Mouse (Mus musculus): ENCODE results near the gene Entpd6. TPM values are rescaled to one million over a fixed set of nuclear protein-coding genes. Genes with fewer than 3 reads are reported as not detected.

The Entpd6 gene
- polyA plus RNA-seq, 1 experiment from 2014 or later = 12.6 TPM

DNA sequence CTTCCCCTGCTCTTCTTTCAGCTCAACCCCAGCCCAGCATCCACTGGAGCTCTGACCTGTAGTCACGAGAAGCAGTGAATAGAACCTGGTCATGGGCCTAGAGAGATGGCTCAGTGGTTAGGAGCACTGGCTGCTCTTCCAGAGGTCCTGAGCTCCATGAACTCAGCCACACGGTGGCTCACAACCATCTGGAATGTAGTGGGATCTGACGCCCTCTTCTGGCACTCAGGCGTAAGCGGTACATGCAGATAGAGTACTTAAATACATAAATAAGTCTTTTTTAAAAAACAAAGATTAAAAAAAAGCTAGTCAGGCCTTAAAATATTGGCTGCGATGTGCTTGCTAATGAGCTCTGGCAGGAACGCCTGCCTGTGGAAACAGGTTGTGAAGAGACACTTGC lies 12.6 kb downstream of the Entpd6 start:
- no peak for ATAC-seq (ENCODE audit: insufficient read depth)
- Histone ChIP-seq H3K4me2 (no peak overlapping the region), H3K36me3 (replicated peaks) (peaks cover 27% of the 10 kb centered on the region), H3K27me3 (no peaks in the 10 kb centered on the region), H3K9ac (no peak overlapping the region), H3K4me1 (replicated peaks) (no peaks in the 10 kb centered on the region), H3K9me3 (replicated peaks) (no peaks in the 10 kb centered on the region), H3K27ac (replicated peaks) (no peak overlapping the region), H3K4me3 (replicated peaks) (no peak overlapping the region)
- 68% methylated on average over 7 of the region's 7 CpGs for WGBS (ENCODE audit: insufficient replicate concordance)

DNA sequence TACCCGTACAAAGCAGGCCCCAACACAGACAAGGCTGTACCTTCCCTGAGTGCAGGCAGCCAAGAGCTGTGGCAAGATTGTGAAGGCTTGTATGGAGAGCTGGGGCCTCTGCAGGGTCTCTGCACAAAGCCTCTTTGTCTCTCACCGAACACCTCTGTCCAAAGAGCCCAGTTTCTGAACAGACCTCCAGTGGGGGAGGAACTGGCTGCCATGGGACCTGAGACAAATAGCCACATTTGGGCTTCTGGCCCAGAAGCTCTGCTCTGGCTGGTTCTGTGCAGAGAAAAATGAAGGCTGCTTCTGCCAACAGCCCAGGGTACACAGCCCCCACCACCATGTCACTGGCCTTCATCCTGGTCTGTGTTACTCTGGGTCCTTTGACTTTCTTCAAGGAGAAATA lies 16.8 kb downstream of the Entpd6 start:
- H3K4me1 ChIP-seq (replicated peaks) = no peaks in the 10 kb centered on the region; the same call in none of the 2 replicates
- H3K4me3 ChIP-seq (replicated peaks) = no peak overlapping the region
- H3K27me3 ChIP-seq = no peaks in the 10 kb centered on the region
- no peak for ATAC-seq (ENCODE audit: insufficient read depth)
- 70% methylated on average over 2 of the region's 2 CpGs for WGBS (ENCODE audit: insufficient replicate concordance)
- no peaks in the 10 kb centered on the region for H3K9me3 ChIP-seq (replicated peaks)
- peaks cover 12% of the 10 kb centered on the region; the same call in 1 of the 2 replicates for H3K36me3 ChIP-seq (replicated peaks)
- H3K4me2 ChIP-seq = no peak overlapping the region
- H3K27ac ChIP-seq (replicated peaks) = no peak overlapping the region
- no peak overlapping the region for H3K9ac ChIP-seq

DNA sequence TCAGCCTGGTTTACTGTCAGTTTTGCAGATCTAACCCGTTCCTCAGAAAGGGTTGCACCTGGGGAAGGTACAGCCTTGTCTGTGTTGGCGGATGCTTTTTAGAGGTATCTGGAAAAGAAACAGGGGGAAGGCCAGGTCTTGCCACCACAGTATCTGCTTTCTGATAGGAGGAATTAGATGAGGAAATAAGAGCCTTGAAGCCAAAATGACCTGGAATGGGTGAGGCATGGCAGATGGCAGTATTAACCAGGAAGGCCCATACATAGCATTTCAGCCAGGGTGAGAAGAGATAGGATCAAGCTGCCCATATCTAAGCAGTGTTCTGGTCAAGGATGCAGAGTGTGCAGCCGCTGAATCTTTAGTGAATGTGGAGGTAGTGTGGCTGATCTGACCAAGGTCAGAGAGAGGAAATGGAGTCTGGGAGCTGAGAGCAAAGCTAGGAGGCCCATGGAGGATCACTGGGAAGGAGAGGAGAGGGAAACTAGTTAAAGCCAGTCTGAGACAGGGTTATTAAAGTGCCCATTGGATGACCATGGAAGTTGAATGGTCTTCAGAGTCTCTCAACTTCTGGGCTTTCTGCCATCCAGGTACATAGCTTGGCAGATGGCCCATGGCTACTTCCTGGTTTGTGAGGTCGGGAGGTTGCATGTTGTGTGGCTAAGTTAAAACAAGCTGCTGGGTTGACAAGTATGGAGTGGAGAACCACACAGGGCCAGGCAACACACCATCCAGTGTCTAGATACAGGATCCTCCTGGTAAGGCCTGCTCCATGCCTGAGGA lies 17.4 kb downstream of the Entpd6 start:
- Histone ChIP-seq H3K4me1 (replicated peaks) (no peaks in the 10 kb centered on the region; the same call in none of the 2 replicates), H3K27me3 (no peaks in the 10 kb centered on the region), H3K4me3 (replicated peaks) (no peak overlapping the region), H3K27ac (replicated peaks) (no peak overlapping the region), H3K36me3 (replicated peaks) (0 out of 2 replicates have a peak, but pooled peaks cover 5% of the 10 kb centered on the region), H3K9ac (no peak overlapping the region), H3K4me2 (no peak overlapping the region), H3K9me3 (replicated peaks) (no peaks in the 10 kb centered on the region)
- no peak for ATAC-seq (ENCODE audit: insufficient read depth)
- WGBS (ENCODE audit: insufficient replicate concordance) = 63% methylated on average over 4 of the region's 4 CpGs

DNA sequence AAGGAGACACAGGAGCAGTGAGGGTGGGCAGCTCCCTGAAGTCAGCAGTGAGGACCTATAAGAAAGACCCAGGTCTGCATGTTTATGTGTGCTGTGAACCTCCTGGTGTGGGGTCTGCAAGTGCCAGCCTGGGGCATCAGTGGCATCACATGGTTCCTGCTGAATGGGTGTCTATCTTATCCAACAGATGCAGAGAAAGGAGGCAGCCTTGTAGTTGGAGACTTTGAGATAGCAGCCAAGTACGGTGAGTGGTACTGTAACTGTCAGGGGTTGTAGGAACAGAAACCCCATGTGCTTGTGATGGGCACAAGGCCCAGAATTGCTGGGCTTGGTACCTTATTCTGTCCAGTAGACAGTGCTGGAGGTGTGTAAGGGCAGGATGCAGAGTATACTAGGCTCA lies 19.8 kb downstream of the Entpd6 start:
- no peaks in the 10 kb centered on the region for H3K27me3 ChIP-seq
- no peak overlapping the region for H3K4me2 ChIP-seq
- no peak overlapping the region for H3K9ac ChIP-seq
- H3K27ac ChIP-seq (replicated peaks) = no peak overlapping the region
- H3K4me1 ChIP-seq (replicated peaks) = no peaks in the 10 kb centered on the region; the same call in none of the 2 replicates
- ATAC-seq (ENCODE audit: insufficient read depth) = no peak
- 30% methylated on average over 1 of the region's 1 CpGs for WGBS (ENCODE audit: insufficient replicate concordance)
- no peaks in the 10 kb centered on the region for H3K9me3 ChIP-seq (replicated peaks)
- H3K36me3 ChIP-seq (replicated peaks) = 0 out of 2 replicates have a peak, but pooled peaks cover 4% of the 10 kb centered on the region
- no peak overlapping the region for H3K4me3 ChIP-seq (replicated peaks)

DNA sequence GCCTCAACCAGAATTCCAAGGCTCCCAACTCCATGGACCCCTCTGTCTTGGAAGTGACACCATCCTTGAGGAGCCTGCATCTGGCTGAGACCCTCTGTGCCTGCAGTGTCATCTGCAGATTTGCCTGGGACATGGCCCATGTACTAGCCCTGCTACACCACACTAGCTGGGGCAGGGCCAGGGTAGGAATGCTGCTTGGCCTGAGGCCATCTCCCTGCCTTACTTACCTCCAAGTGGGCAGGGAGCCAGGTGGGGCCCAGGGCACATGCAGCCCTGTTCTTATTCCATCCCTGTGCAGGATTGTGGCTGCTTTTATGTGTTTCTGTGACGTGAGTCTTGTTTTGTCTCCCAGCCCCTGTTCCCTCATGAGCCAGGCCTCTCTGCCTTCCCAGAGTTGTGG lies 21.9 kb downstream of the Entpd6 start:
- no peak; the same call in 1 of the 2 replicates for ATAC-seq (ENCODE audit: insufficient read depth)
- Histone ChIP-seq H3K27ac (replicated peaks) (no peak overlapping the region), H3K4me1 (replicated peaks) (no peaks in the 10 kb centered on the region; the same call in none of the 2 replicates), H3K9me3 (replicated peaks) (no peaks in the 10 kb centered on the region), H3K4me2 (no peak overlapping the region), H3K36me3 (replicated peaks) (0 out of 2 replicates have a peak, but pooled peaks cover 4% of the 10 kb centered on the region), H3K9ac (no peak overlapping the region), H3K27me3 (no peaks in the 10 kb centered on the region), H3K4me3 (replicated peaks) (no peak overlapping the region)
- 67% methylated on average over 1 of the region's 1 CpGs for WGBS (ENCODE audit: insufficient replicate concordance)

DNA sequence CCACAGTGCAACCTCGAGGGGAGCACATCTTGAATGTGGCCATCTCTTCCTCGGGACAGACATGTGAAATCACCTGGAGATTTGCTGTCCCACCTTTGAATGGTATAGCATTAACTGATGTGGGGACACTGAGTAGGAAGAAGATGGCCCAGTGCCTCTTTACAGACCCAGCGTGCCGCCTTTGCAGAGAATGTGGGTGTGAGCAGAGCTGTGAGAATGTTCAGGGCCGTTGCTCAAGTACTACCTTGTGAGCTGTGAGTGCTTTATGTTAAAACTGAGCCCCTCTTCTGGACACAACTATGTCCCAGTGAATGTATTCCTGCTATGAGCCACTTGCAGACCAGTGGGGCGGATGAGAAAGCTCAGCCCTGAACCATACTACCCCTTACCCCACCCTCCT lies 22.3 kb downstream of the Entpd6 start:
- WGBS (ENCODE audit: insufficient replicate concordance) = 63% methylated on average over 6 of the region's 6 CpGs
- H3K4me3 ChIP-seq (replicated peaks) = no peak overlapping the region
- H3K27ac ChIP-seq (replicated peaks) = no peak overlapping the region
- H3K9me3 ChIP-seq (replicated peaks) = no peaks in the 10 kb centered on the region
- no peaks in the 10 kb centered on the region; the same call in none of the 2 replicates for H3K4me1 ChIP-seq (replicated peaks)
- no peak overlapping the region for H3K9ac ChIP-seq
- H3K36me3 ChIP-seq (replicated peaks) = 0 out of 2 replicates have a peak, but pooled peaks cover 4% of the 10 kb centered on the region
- no peak overlapping the region for H3K4me2 ChIP-seq
- ATAC-seq (ENCODE audit: insufficient read depth) = no peak
- no peaks in the 10 kb centered on the region for H3K27me3 ChIP-seq

DNA sequence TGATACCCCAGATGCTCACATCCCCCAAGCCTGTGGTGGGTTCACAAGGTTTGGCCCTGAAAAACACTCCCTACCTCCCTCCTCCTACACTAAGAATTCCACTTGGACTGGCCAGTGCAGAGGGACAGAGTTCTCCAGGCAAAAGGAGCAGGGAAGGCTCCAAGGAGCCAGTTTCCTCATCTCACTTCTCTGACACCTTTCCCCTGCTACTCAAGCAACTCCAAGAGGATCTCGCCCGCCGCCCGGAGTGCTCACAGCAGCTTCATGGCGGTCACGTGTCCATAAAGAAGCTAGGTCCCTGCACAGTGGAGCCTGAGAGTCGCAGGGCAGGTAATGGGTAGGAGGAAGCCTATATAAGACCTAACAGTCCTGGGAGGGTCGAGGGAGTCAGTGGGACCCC lies 23.2 kb downstream of the Entpd6 start:
- Histone ChIP-seq H3K4me3 (replicated peaks) (no peak overlapping the region), H3K4me1 (replicated peaks) (no peaks in the 10 kb centered on the region; the same call in none of the 2 replicates), H3K36me3 (replicated peaks) (0 out of 2 replicates have a peak, but pooled peaks cover 4% of the 10 kb centered on the region), H3K9ac (no peak overlapping the region), H3K27me3 (no peaks in the 10 kb centered on the region), H3K4me2 (no peak overlapping the region), H3K27ac (replicated peaks) (no peak overlapping the region), H3K9me3 (replicated peaks) (no peaks in the 10 kb centered on the region)
- WGBS (ENCODE audit: insufficient replicate concordance) = 65% methylated on average over 8 of the region's 8 CpGs
- no peak for ATAC-seq (ENCODE audit: insufficient read depth)

DNA sequence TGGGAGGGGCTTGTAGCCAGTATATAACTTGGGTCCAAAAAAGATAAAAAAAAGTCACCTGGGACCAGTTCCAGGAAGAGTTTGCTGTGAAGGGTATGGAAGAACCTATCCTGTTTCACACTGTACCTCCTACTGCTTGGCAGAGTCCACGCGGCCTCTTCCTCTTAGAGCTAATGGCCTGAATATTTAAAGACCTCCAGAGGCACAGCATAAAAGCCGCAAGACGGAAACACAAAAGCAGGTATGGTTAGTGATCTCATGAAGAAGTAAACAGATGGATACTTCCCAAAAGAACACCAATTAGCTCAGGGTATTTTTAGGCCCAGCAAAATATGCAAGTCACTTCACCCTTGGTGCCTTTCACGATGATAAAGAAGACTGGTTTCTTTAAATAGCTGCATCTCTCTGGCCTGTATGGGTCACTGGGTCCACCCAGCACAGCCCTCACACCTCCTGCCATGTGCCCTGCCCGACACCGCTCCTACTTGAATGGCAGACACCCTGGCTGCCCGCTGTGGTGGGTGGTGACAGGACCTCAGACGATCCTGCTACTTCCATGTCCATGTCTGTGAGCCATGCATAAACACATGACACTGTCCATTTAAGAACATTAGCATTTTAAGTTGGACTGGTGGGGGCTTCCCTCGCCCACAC lies 23.8 kb downstream of the Entpd6 start:
- Histone ChIP-seq H3K4me3 (replicated peaks) (no peak overlapping the region), H3K27ac (replicated peaks) (no peak overlapping the region), H3K9ac (no peak overlapping the region), H3K27me3 (no peaks in the 10 kb centered on the region), H3K9me3 (replicated peaks) (no peaks in the 10 kb centered on the region), H3K4me2 (no peak overlapping the region), H3K4me1 (replicated peaks) (no peaks in the 10 kb centered on the region; the same call in none of the 2 replicates), H3K36me3 (replicated peaks) (0 out of 2 replicates have a peak, but pooled peaks cover 3% of the 10 kb centered on the region)
- ATAC-seq (ENCODE audit: insufficient read depth) = no peak
- WGBS (ENCODE audit: insufficient replicate concordance) = 61% methylated on average over 10 of the region's 10 CpGs

DNA sequence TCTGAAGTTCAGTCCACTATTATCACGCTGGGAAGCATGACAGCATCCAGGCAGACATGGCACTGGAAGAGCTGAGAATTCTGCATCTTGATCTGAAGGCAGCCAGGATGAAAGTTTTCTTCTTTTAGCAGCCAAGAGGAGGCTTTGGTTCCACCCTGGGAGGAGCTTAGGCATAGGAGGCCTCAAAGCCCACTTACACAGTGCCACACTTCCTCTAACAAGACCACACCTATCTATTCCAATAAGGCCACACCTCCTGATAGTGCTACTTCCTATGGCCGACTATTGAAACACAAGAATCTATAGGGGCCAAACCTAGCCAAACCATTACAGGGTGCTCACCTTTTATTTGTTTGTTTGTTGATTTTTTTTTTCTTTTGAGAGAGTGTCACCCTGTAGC lies 34.0 kb downstream of the Entpd6 start:
- Histone ChIP-seq H3K9me3 (replicated peaks) (no peaks in the 10 kb centered on the region), H3K4me2 (no peak overlapping the region), H3K4me3 (replicated peaks) (no peak overlapping the region), H3K36me3 (replicated peaks) (no peaks in the 10 kb centered on the region), H3K9ac (no peak overlapping the region), H3K4me1 (replicated peaks) (peaks cover 29% of the 10 kb centered on the region), H3K27ac (replicated peaks) (no peak overlapping the region), H3K27me3 (peaks cover 9% of the 10 kb centered on the region; the same call in 1 of the 2 replicates)
- WGBS (ENCODE audit: insufficient replicate concordance) = 38% methylated on average over 2 of the region's 2 CpGs
- no peak for ATAC-seq (ENCODE audit: insufficient read depth)

DNA sequence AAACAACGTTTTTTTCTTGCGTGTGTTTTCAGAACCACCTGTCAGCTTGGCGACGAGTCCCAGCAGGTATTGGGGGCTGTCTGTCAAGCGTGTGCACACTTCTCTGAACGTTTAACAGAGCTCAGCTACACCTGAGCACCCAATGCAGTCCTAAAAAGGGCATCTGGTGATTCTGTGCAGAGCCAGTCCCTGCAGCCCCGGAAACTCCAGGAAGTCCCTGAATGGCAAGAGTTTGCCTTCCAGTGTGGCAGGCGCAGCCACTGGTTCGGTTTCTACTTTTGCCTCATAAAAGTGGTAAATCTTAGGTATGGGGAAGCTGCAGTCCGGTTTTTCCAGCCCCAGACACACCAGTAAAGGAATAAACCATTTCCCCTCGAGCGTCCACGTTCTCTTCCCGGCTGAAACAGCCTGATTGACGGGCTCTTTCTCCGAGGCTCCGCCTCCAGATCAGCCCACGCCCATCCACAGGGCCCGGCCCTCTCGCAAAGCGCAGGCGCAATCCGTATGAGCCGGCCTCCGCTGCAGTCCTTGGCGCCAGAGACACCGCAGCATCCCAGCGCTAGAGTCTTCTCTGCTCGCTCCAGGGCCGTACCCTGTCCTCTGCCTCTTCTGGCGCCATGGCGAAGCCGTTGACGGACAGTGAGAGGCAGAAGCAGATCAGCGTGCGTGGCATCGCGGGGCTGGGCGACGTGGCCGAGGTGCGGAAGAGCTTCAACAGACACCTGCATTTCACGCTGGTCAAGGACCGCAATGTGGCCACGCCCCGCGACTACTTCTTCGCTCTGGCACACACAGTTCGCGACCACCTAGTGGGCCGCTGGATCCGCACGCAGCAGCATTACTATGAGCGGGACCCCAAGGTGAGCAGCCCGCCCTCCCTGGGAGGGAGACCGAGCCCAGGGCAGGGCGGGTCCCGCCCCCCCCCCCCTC lies 37.7 kb downstream of the Entpd6 start, which contains the start of gene Pygb:
TSS of gene Pygb (plus strand) at position 485 of the 930 bp plus-strand sequence.
- Histone ChIP-seq H3K36me3 (replicated peaks) (0 out of 2 replicates have a peak, but pooled peaks cover 3% of the 10 kb centered on the region), H3K9me3 (replicated peaks) (no peaks in the 10 kb centered on the region), H3K4me1 (replicated peaks) (peaks cover 38% of the 10 kb centered on the region), H3K4me2 (peak within 1 kb of the TSS; percentile 87), H3K27me3 (peaks cover 12% of the 10 kb centered on the region; the same call in 1 of the 2 replicates), H3K4me3 (replicated peaks) (peak within 1 kb of the TSS; percentile 65), H3K27ac (replicated peaks) (peak within 1 kb of the TSS; percentile 42), H3K9ac (peak within 1 kb of the TSS; percentile 50)
- peak; percentile 86 for ATAC-seq (ENCODE audit: insufficient read depth)
- 2% methylated on average over 57 of the region's 58 CpGs for WGBS (ENCODE audit: insufficient replicate concordance)

Data from liver, embryonic 15.5 days (tissue).